Mouse (Mus musculus): ENCODE results near the gene Hist1h2ak.
"Not testable (repeated sequence)": the region's sequence is repeated elsewhere in the genome, so short reads cannot be mapped to it uniquely, and the experiment has no call there.

Gene Hist1h2ak

GRCm38 (mm10) chr13:21753524-21754285 lies at the start of gene Hist1h2ak, which contains the start of gene Hist1h2bn:
TSS of gene Hist1h2ak (minus strand) at chr13:21753827.
TSS of gene Hist1h2bn (plus strand) at chr13:21754123.
- DNase-seq (ENCODE audit: low spot score in 2 of 2): peak; percentile 69 to 73

GRCm38 (mm10) chr13:21803058-21803457 lies 49.4 kb upstream of the Hist1h2ak start:
- DNase-seq (ENCODE audit: low spot score in 2 of 2): not testable (repeated sequence)

GRCm38 (mm10) chr13:21797163-21797562 lies 43.5 kb upstream of the Hist1h2ak start:
- not testable (repeated sequence) for DNase-seq (ENCODE audit: low spot score in 2 of 2)

- DNase-seq (ENCODE audit: low spot score in 2 of 2): no peak
These were observed 42.0 kb upstream of the Hist1h2ak start for GRCm38 (mm10) chr13:21795584-21795983.

GRCm38 (mm10) chr13:21790601-21791283 lies 37.1 kb upstream of the Hist1h2ak start:
- DNase-seq (ENCODE audit: low spot score in 2 of 2): no peak

GRCm38 (mm10) chr13:21789925-21790324 lies 36.3 kb upstream of the Hist1h2ak start:
- DNase-seq (ENCODE audit: low spot score in 2 of 2): no peak

- no peak for DNase-seq (ENCODE audit: low spot score in 2 of 2)
These were observed 34.4 kb upstream of the Hist1h2ak start for GRCm38 (mm10) chr13:21787760-21788593.

- peak; percentile 86 to 89 for DNase-seq (ENCODE audit: low spot score in 2 of 2)
These were observed 33.4 kb upstream of the Hist1h2ak start, which contains the start of the genes Hist1h2an and Hist1h2bp for GRCm38 (mm10) chr13:21786899-21787629. TSS of gene Hist1h2an (minus strand) at chr13:21787218. TSS of gene Hist1h2bp (plus strand) at chr13:21787461.

GRCm38 (mm10) chr13:21786189-21786898 lies 32.7 kb upstream of the Hist1h2ak start:
- no peak for DNase-seq (ENCODE audit: low spot score in 2 of 2)

GRCm38 (mm10) chr13:21784311-21784710 lies 30.7 kb upstream of the Hist1h2ak start:
- DNase-seq (ENCODE audit: low spot score in 2 of 2): no peak

GRCm38 (mm10) chr13:21783734-21784161 lies 30.1 kb upstream of the Hist1h2ak start:
- peak; percentile 14 for DNase-seq (ENCODE audit: low spot score in 2 of 2)

- DNase-seq (ENCODE audit: low spot score in 2 of 2): peak; percentile 64 to 65
These were observed 29.6 kb upstream of the Hist1h2ak start, which contains the start of gene Hist1h3i for GRCm38 (mm10) chr13:21783255-21783617. TSS of gene Hist1h3i (minus strand) at chr13:21783370.

- not testable (repeated sequence) for DNase-seq (ENCODE audit: low spot score in 2 of 2)
These were observed 29.0 kb upstream of the Hist1h2ak start for GRCm38 (mm10) chr13:21782361-21783254.

- no peak for DNase-seq (ENCODE audit: low spot score in 2 of 2)
These were observed 28.0 kb upstream of the Hist1h2ak start for GRCm38 (mm10) chr13:21781639-21782038.

GRCm38 (mm10) chr13:21781021-21781555 lies 27.5 kb upstream of the Hist1h2ak start:
- DNase-seq (ENCODE audit: low spot score in 2 of 2): no peak

GRCm38 (mm10) chr13:21779767-21780731 lies 26.4 kb upstream of the Hist1h2ak start, which contains the start of gene Hist1h1b:
TSS of gene Hist1h1b (minus strand) at chr13:21780625.
- DNase-seq (ENCODE audit: low spot score in 2 of 2): peak; percentile 16 to 38

- peak; percentile 68 to 70 for DNase-seq (ENCODE audit: low spot score in 2 of 2)
These were observed 25.5 kb upstream of the Hist1h2ak start for GRCm38 (mm10) chr13:21778814-21779766.

Measured in natural killer cell, adult 2 months (primary cell).